26 mouse cellular contexts compared by ENCODE assay signal in the genomic region with DNA sequence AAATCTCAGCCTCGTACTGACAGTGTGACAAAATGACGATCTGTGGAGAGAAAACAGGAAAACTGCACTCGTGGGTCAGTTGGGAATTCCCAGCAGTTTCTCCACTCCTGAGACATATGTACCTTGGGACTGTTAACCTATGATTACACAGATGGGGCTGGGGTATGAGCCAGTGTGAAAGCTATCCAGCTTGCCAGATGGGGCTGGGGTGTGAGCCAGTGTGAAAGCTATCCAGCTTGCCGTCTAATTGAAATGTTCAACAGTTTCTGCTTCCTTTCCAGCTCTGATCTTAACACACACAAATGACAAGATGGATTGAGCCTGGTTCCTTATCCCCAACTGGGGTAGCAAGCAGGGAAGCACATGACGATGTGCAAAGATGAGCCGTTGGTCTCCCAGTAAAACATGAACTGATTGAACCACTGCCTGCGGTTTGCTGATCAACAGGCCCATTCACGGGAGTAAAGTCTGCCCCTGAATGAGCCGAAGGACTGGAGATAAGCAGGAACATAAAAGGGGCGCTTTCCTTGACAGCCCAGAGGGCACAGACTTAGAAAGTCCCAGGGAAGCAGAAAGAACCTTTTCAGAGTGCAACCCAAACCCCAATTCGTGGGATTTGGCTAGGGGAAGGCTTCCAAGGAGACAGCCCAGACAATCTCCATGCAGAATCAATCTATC.
DNase-seq lines count a peak whose midpoint lies in the region; ATAC-seq and TF ChIP-seq lines count a peak whose summit lies in the region.
"Had no signal": no experiment of that assay in that cellular context is flagged by ENCODE, and none has a peak within 500 bp of the region (broad histone marks: within the 10 kb centered on the region; RNA-seq: fewer than 3 reads in every experiment).

No protein-coding gene starts in this region.

- no peak for TF ChIP-seq CTCF in brain, embryonic 14.5 days (IDR thresholded peaks at IDR 0.05; ENCODE audit: borderline replicate concordance, extremely low read depth, insufficient read depth, insufficient read length)

- no peak for DNase-seq in lung, postnatal 10 days
- DNase-seq in brain, embryonic 14.5 days (ENCODE audit: low read depth), result peak; percentile 63
- DNase-seq in heart, postnatal 10 days, result no peak
- DNase-seq: adrenal gland, postnatal 36 days; B cell, adult 2 months; cerebellum, adult 18-20 months; gastrocnemius, postnatal 14 days; heart, adult 2 months; kidney, adult 9 months; kidney, postnatal 36 days; layer of hippocampus, adult 9-11 months; retina, postnatal 1 day; right cerebral cortex, postnatal 4 days; thymus, postnatal 36 days had no signal

- WGBS in forebrain, embryonic 15.5 days, result 50% methylated on average over 11 of the region's 11 CpGs
- WGBS in forebrain, embryonic 12.5 days, result 61% methylated on average over 11 of the region's 11 CpGs
- 38% methylated on average over 11 of the region's 11 CpGs for whole genome bisulfite sequencing in lung, embryonic 15.5 days
- 33% methylated on average over 11 of the region's 11 CpGs for WGBS in intestine, embryonic 15.5 days
- 29% methylated on average over 11 of the region's 11 CpGs for WGBS in heart, embryonic 12.5 days

- peak; percentile 32; the same call in 1 of the 2 replicates for ATAC-seq in forebrain, embryonic 15.5 days (replicated peaks)
- no peak for ATAC-seq in forebrain, embryonic 12.5 days (ENCODE audit: low FRiP score)
- ATAC-seq in lung, embryonic 15.5 days (ENCODE audit: borderline replicate concordance, extremely low read depth, low FRiP score, low TSS enrichment), result no peak
- ATAC-seq in intestine, embryonic 15.5 days, result peak; percentile 81
- no peak for ATAC-seq in heart, embryonic 12.5 days (ENCODE audit: insufficient number of reproducible peaks, low FRiP score)
- ATAC-seq: midbrain, embryonic 15.5 days had no signal

- intact Hi-C loops in heart, postnatal 10 days (cut with DNase I), result no loop called here

- no peak overlapping the region for H3K27ac ChIP-seq in forebrain, embryonic 15.5 days (replicated peaks)
- no peak overlapping the region for H3K27ac ChIP-seq in forebrain, embryonic 12.5 days
- peak overlapping the region; percentile 26; the same call in 1 of the 2 replicates for H3K27ac ChIP-seq in lung, embryonic 15.5 days
- peak overlapping the region; percentile 76; the same call in 1 of the 2 replicates for H3K27ac ChIP-seq in intestine, embryonic 15.5 days
- no peak overlapping the region for H3K27ac ChIP-seq in heart, embryonic 12.5 days (ENCODE audit: poor library complexity, severe bottlenecking)
- H3K27ac ChIP-seq: heart, adult 2 months; heart, embryonic 15.5 days; left cerebral cortex, adult 2 months; limb, embryonic 12.5 days; liver, embryonic 14.5 days; midbrain, embryonic 15.5 days had no signal

- H3K9me3 ChIP-seq in forebrain, embryonic 15.5 days, result no peaks in the 10 kb centered on the region
- H3K9me3 ChIP-seq in forebrain, embryonic 12.5 days, result no peaks in the 10 kb centered on the region
- H3K9me3 ChIP-seq in lung, embryonic 15.5 days, result no peaks in the 10 kb centered on the region
- no peaks in the 10 kb centered on the region for H3K9me3 ChIP-seq in intestine, embryonic 15.5 days
- no peaks in the 10 kb centered on the region for H3K9me3 ChIP-seq in heart, embryonic 12.5 days (replicated peaks)
- H3K9me3 ChIP-seq: heart, embryonic 15.5 days; limb, embryonic 12.5 days; megakaryocyte, embryonic 14.5 days; midbrain, embryonic 15.5 days had no signal

- peaks cover 8% of the 10 kb centered on the region for H3K4me1 ChIP-seq in forebrain, embryonic 15.5 days
- peaks cover 8% of the 10 kb centered on the region; the same call in 1 of the 2 replicates for H3K4me1 ChIP-seq in forebrain, embryonic 12.5 days
- peaks cover 49% of the 10 kb centered on the region for H3K4me1 ChIP-seq in lung, embryonic 15.5 days
- H3K4me1 ChIP-seq in intestine, embryonic 15.5 days (replicated peaks), result peaks cover 27% of the 10 kb centered on the region
- peaks cover 27% of the 10 kb centered on the region for H3K4me1 ChIP-seq in heart, embryonic 12.5 days (replicated peaks)

- no peak overlapping the region for H3K4me3 ChIP-seq in forebrain, embryonic 15.5 days
- H3K4me3 ChIP-seq in forebrain, embryonic 12.5 days (replicated peaks), result no peak overlapping the region
- no peak overlapping the region for H3K4me3 ChIP-seq in lung, embryonic 15.5 days
- H3K4me3 ChIP-seq in intestine, embryonic 15.5 days (replicated peaks), result no peak overlapping the region
- no peak overlapping the region for H3K4me3 ChIP-seq in heart, embryonic 12.5 days
- H3K4me3 ChIP-seq: erythroblast, embryonic 14.5 days; heart, adult 2 months; heart, embryonic 15.5 days; left cerebral cortex, adult 2 months; limb, embryonic 12.5 days; megakaryocyte, embryonic 14.5 days; midbrain, embryonic 15.5 days had no signal

- H3K9ac ChIP-seq in forebrain, embryonic 15.5 days (replicated peaks), result no peak overlapping the region
- H3K9ac ChIP-seq in forebrain, embryonic 12.5 days, result no peak overlapping the region
- no peak overlapping the region for H3K9ac ChIP-seq in lung, embryonic 15.5 days
- no peak overlapping the region for H3K9ac ChIP-seq in intestine, embryonic 15.5 days
- no peak overlapping the region for H3K9ac ChIP-seq in heart, embryonic 12.5 days
- H3K9ac ChIP-seq: heart, embryonic 15.5 days; limb, embryonic 12.5 days; liver, embryonic 14.5 days; midbrain, embryonic 15.5 days had no signal

- H3K27me3 ChIP-seq in forebrain, embryonic 15.5 days, result 0 out of 2 replicates have a peak, but pooled peaks cover 4% of the 10 kb centered on the region
- H3K27me3 ChIP-seq in forebrain, embryonic 12.5 days, result peaks cover 24% of the 10 kb centered on the region
- no peaks in the 10 kb centered on the region for H3K27me3 ChIP-seq in lung, embryonic 15.5 days
- H3K27me3 ChIP-seq in intestine, embryonic 15.5 days (replicated peaks), result no peaks in the 10 kb centered on the region
- H3K27me3 ChIP-seq in heart, embryonic 12.5 days (replicated peaks), result no peaks in the 10 kb centered on the region
- H3K27me3 ChIP-seq: heart, embryonic 15.5 days; megakaryocyte, embryonic 14.5 days; midbrain, embryonic 15.5 days had no signal

- no peaks in the 10 kb centered on the region for H3K36me3 ChIP-seq in forebrain, embryonic 15.5 days
- H3K36me3 ChIP-seq in forebrain, embryonic 12.5 days (replicated peaks), result no peaks in the 10 kb centered on the region
- no peaks in the 10 kb centered on the region for H3K36me3 ChIP-seq in lung, embryonic 15.5 days
- H3K36me3 ChIP-seq in intestine, embryonic 15.5 days, result no peaks in the 10 kb centered on the region
- H3K36me3 ChIP-seq in heart, embryonic 12.5 days, result no peaks in the 10 kb centered on the region
- H3K36me3 ChIP-seq: heart, embryonic 15.5 days; limb, embryonic 12.5 days; midbrain, embryonic 15.5 days had no signal

- no peak overlapping the region for H3K4me2 ChIP-seq in forebrain, embryonic 15.5 days (replicated peaks)
- H3K4me2 ChIP-seq in forebrain, embryonic 12.5 days, result no peak overlapping the region
- H3K4me2 ChIP-seq in lung, embryonic 15.5 days, result no peak overlapping the region
- 0 out of 2 replicates have a peak overlapping the region, but pooled peaks have one; percentile 9 for H3K4me2 ChIP-seq in intestine, embryonic 15.5 days (replicated peaks)
- H3K4me2 ChIP-seq in heart, embryonic 12.5 days, result no peak overlapping the region
- H3K4me2 ChIP-seq: heart, embryonic 15.5 days; limb, embryonic 12.5 days; midbrain, embryonic 15.5 days had no signal

- TF ChIP-seq POLR2A in brain, embryonic 14.5 days (IDR thresholded peaks at IDR 0.05; ENCODE audit: borderline replicate concordance, extremely low read depth, insufficient read depth, insufficient read length, poor library complexity, severe bottlenecking), result no peak

Comparison
In these comparisons a context has a peak if more than half of its experiments do, and no peak if none do; other contexts are left out.
1. ATAC-seq: peak in forebrain, embryonic 15.5 days (single experiment) and intestine, embryonic 15.5 days (single experiment); none in forebrain, embryonic 12.5 days (single experiment), lung, embryonic 15.5 days (single experiment) and heart, embryonic 12.5 days (single experiment).
2. H3K27ac ChIP-seq: peak in lung, embryonic 15.5 days (single experiment) and intestine, embryonic 15.5 days (single experiment); none in forebrain, embryonic 15.5 days (single experiment), forebrain, embryonic 12.5 days (single experiment) and heart, embryonic 12.5 days (single experiment).